Mouse (Mus musculus): ENCODE data around the gene Lck. TPM values are rescaled to one million over a fixed set of nuclear protein-coding genes. Genes with fewer than 3 reads are reported as not detected.

The Lck gene
- polyA plus RNA-seq, 1 experiment from 2014 or later: 5.7 TPM

DNA sequence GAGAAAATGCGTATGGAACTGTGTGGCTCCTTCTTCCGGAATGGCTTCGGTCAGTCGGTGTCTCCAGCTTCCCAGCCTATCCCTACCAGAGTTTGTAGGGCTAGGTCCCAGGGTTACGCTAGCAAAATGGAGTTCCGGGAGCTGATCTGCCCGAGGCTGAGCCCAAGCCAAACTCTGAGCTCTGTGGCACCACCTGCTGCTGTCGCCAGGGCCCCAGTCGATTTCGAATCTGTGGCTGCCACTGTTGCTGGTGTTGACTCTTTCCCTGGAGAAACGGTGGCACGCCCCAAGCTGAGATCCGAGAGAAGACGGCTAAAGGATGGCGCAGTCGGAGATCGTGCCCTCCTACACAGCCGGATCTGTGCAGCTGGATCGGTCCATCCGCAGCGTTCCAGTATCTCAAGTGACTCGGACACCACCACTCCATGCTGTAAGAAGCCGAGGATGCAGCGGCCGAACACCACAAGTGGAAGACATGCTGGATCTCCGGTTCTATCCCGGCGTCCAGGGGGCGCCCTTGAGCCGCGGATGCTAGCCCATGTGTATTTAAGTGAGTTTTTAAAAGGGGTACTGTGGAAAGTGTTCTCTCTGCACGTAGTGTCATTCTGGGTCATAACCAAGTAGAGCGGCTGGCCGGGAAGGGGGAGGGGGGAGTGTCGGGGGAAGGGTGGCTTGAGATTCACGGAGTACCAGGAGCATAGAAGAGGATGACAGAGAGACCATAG lies 11.6 kb upstream of the Lck start:
- peak overlapping the region; percentile 85 for H3K4me2 ChIP-seq
- ATAC-seq (ENCODE audit: insufficient read depth): peak; percentile 83
- WGBS: 2% methylated on average over 36 of the region's 36 CpGs

GRCm38 (mm10) chr4:129584370-129584769 lies 10.9 kb upstream of the Lck start:
- TF ChIP-seq CTCF (IDR thresholded peaks at IDR 0.05; ENCODE audit: low read depth): no peak
- ATAC-seq (ENCODE audit: insufficient read depth): no peak

More for the DNA sequence above, 11.6 kb upstream of the Lck start:
- peak overlapping the region; percentile 58 for H3K9ac ChIP-seq
- peak; percentile 91 for DNase-seq
- H3K27me3 ChIP-seq (ENCODE audit: insufficient read depth, low read length): no peaks in the 10 kb centered on the region
- peak; percentile 72 for TF ChIP-seq CTCF (IDR thresholded peaks at IDR 0.05; ENCODE audit: low read depth)
- H3K27ac ChIP-seq (ENCODE audit: low read depth): peak overlapping the region; percentile 65
- H3K4me3 ChIP-seq (ENCODE audit: low read depth, low read length): peak overlapping the region; percentile 44
- no peaks in the 10 kb centered on the region for H3K4me1 ChIP-seq (ENCODE audit: insufficient read depth)
- no peaks in the 10 kb centered on the region for H3K36me3 ChIP-seq (ENCODE audit: insufficient read depth)
- H3K9me3 ChIP-seq (ENCODE audit: low read depth, low read length): no peaks in the 10 kb centered on the region

GRCm38 (mm10) chr4:129582251-129582650 lies 8.8 kb upstream of the Lck start:
- Histone ChIP-seq H3K4me3 (ENCODE audit: low read depth, low read length) (no peak overlapping the region), H3K27me3 (ENCODE audit: insufficient read depth, low read length) (no peaks in the 10 kb centered on the region), H3K9me3 (ENCODE audit: low read depth, low read length) (no peaks in the 10 kb centered on the region), H3K36me3 (ENCODE audit: insufficient read depth) (no peaks in the 10 kb centered on the region), H3K9ac (no peak overlapping the region), H3K4me2 (no peak overlapping the region), H3K27ac (ENCODE audit: low read depth) (no peak overlapping the region), H3K4me1 (ENCODE audit: insufficient read depth) (no peaks in the 10 kb centered on the region)
- ATAC-seq (ENCODE audit: insufficient read depth) (no peak), DNase-seq (no peak)
- TF ChIP-seq CTCF (IDR thresholded peaks at IDR 0.05; ENCODE audit: low read depth): no peak
- WGBS: 76% methylated on average over 1 of the region's 1 CpGs

More at GRCm38 (mm10) chr4:129584370-129584769, 10.9 kb upstream of the Lck start:
- no peak for DNase-seq
- 52% methylated on average over 1 of the region's 1 CpGs for WGBS
- Histone ChIP-seq H3K4me3 (ENCODE audit: low read depth, low read length) (peak overlapping the region; percentile 44), H3K4me1 (ENCODE audit: insufficient read depth) (no peaks in the 10 kb centered on the region), H3K9ac (peak overlapping the region; percentile 58), H3K4me2 (peak overlapping the region; percentile 85), H3K36me3 (ENCODE audit: insufficient read depth) (no peaks in the 10 kb centered on the region), H3K27me3 (ENCODE audit: insufficient read depth, low read length) (no peaks in the 10 kb centered on the region), H3K9me3 (ENCODE audit: low read depth, low read length) (no peaks in the 10 kb centered on the region), H3K27ac (ENCODE audit: low read depth) (peak overlapping the region; percentile 65)

DNA sequence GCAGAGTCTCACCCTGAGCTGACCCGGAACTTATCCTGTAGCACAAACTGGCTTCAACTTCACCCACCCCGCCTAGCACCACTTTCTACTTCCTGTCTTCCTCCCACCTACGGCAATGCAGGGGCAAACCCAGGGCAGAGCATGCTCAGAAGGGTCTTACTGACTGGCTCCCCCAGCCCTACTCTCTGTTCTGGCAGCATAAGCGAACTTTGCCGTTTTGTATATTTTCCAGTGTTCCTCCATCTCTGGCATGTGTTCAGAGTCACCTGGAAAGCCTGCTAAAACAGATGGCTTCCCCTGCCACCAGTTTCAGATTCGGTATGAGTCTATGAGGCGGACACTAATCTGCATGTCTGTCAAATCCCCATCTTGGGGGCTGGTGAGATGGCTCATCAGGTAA lies 6.9 kb upstream of the Lck start:
- TF ChIP-seq CTCF (IDR thresholded peaks at IDR 0.05; ENCODE audit: low read depth): no peak
- Histone ChIP-seq H3K4me2 (no peak overlapping the region), H3K9me3 (ENCODE audit: low read depth, low read length) (no peaks in the 10 kb centered on the region), H3K4me1 (ENCODE audit: insufficient read depth) (no peaks in the 10 kb centered on the region), H3K9ac (no peak overlapping the region), H3K4me3 (ENCODE audit: low read depth, low read length) (no peak overlapping the region), H3K27me3 (ENCODE audit: insufficient read depth, low read length) (no peaks in the 10 kb centered on the region), H3K27ac (ENCODE audit: low read depth) (no peak overlapping the region), H3K36me3 (ENCODE audit: insufficient read depth) (no peaks in the 10 kb centered on the region)
- no peak for DNase-seq
- WGBS: 57% methylated on average over 7 of the region's 7 CpGs
- no peak for ATAC-seq (ENCODE audit: insufficient read depth)

DNA sequence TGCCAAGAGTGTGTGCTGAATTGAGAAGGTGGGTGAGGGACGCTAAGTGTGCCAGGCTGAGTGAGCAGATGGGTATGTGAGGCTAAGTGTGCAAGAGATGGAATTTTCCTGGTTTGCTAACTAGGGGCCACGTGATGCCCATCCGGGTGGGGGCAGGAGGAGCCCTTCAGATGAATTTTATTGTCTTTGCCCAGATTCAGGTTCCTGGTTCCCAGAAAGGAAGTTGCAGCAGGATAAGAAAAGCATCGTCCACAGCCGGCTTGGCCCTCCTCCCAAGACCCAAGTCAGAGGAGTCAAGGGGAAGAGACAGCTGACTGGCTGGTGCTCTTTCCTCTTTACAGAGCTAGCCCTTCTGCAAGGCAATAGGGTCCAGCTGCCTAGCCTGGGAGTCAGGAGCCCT lies 5.0 kb upstream of the Lck start, which contains the start of gene Fam167b:
Gene Fam167b, minus strand, starts transcription at position 84 of the 400 bp plus-strand sequence.
- Histone ChIP-seq H3K27me3 (ENCODE audit: insufficient read depth, low read length) (no peaks in the 10 kb centered on the region), H3K9me3 (ENCODE audit: low read depth, low read length) (no peaks in the 10 kb centered on the region), H3K27ac (ENCODE audit: low read depth) (peak within 1 kb of the TSS; percentile 18; the same call in 1 of the 2 replicates), H3K4me1 (ENCODE audit: insufficient read depth) (no peaks in the 10 kb centered on the region), H3K36me3 (ENCODE audit: insufficient read depth) (no peaks in the 10 kb centered on the region), H3K9ac (no peak within 1 kb of the TSS), H3K4me3 (ENCODE audit: low read depth, low read length) (no peak within 1 kb of the TSS), H3K4me2 (0 out of 2 replicates have a peak within 1 kb of the TSS, but pooled peaks have one; percentile 0)
- DNase-seq (no peak), ATAC-seq (ENCODE audit: insufficient read depth) (no peak)
- TF ChIP-seq CTCF (IDR thresholded peaks at IDR 0.05; ENCODE audit: low read depth): no peak
- 85% methylated on average over 5 of the region's 5 CpGs for WGBS

DNA sequence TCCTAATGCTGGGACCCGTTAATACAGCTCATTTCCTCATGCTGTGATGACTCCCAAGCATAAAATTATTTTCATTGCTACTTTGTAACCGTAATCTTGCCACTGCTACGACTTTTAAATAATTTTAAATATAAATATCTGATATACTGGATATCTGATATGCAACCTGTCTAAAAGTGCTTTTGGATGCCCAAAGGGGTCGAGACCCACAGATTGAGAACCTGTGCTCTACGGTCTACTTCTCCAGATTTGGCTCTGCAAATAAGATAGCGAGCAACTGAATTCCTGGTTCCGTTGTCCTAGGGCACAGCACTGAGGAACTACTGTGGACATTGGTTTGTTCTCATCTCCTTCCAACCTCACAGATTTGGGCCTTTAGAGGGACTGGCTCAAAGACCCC lies 4.2 kb upstream of the Lck start:
- no peak overlapping the region for H3K4me2 ChIP-seq
- H3K27ac ChIP-seq (ENCODE audit: low read depth): no peak overlapping the region
- H3K36me3 ChIP-seq (ENCODE audit: insufficient read depth): no peaks in the 10 kb centered on the region
- no peak overlapping the region for H3K9ac ChIP-seq
- H3K4me1 ChIP-seq (ENCODE audit: insufficient read depth): no peaks in the 10 kb centered on the region
- ATAC-seq (ENCODE audit: insufficient read depth) (no peak), DNase-seq (no peak)
- no peaks in the 10 kb centered on the region for H3K9me3 ChIP-seq (ENCODE audit: low read depth, low read length)
- WGBS: 74% methylated on average over 7 of the region's 7 CpGs
- H3K4me3 ChIP-seq (ENCODE audit: low read depth, low read length): no peak overlapping the region
- no peaks in the 10 kb centered on the region for H3K27me3 ChIP-seq (ENCODE audit: insufficient read depth, low read length)
- no peak for TF ChIP-seq CTCF (IDR thresholded peaks at IDR 0.05; ENCODE audit: low read depth)

GRCm38 (mm10) chr4:129576863-129577491 lies 3.5 kb upstream of the Lck start:
- no peaks in the 10 kb centered on the region for H3K4me1 ChIP-seq (ENCODE audit: insufficient read depth)
- no peak for ATAC-seq (ENCODE audit: insufficient read depth)
- no peaks in the 10 kb centered on the region for H3K36me3 ChIP-seq (ENCODE audit: insufficient read depth)
- H3K4me2 ChIP-seq: 0 out of 2 replicates have a peak overlapping the region, but pooled peaks have one; percentile 0
- DNase-seq: peak; percentile 87
- H3K4me3 ChIP-seq (ENCODE audit: low read depth, low read length): no peak overlapping the region
- H3K9me3 ChIP-seq (ENCODE audit: low read depth, low read length): no peaks in the 10 kb centered on the region
- no peak overlapping the region for H3K27ac ChIP-seq (ENCODE audit: low read depth)
- H3K9ac ChIP-seq: no peak overlapping the region
- no peaks in the 10 kb centered on the region for H3K27me3 ChIP-seq (ENCODE audit: insufficient read depth, low read length)
- peak; percentile 66 for TF ChIP-seq CTCF (IDR thresholded peaks at IDR 0.05; ENCODE audit: low read depth)
- WGBS: 36% methylated on average over 21 of the region's 21 CpGs
